Mouse (Mus musculus) myocyte (in vitro differentiated cells): ENCODE measurements around the gene Psmb3. TPM values are rescaled to one million over a fixed set of nuclear protein-coding genes. Genes with fewer than 3 reads are reported as not detected.
A peak's percentile ranks its signal among the peaks of the same experiment; 100 is the strongest.

Experiments used
- H3K27me3 ChIP-seq: one replicate; pipeline ENCODE4 v1.6.1; 2011; ENCODE audit not compliant: control insufficient read depth, insufficient read depth, insufficient read length
- H3K36me3 ChIP-seq: one replicate; pipeline ENCODE4 v1.6.1; 2011; ENCODE audit not compliant: control insufficient read depth, insufficient read depth
- H3K4me2 ChIP-seq: one replicate; pipeline ENCODE4 v1.6.1; 2011; ENCODE audit warnings: low read depth, control low read depth
- H3K4me3 ChIP-seq: one replicate; pipeline ENCODE4 v1.5.1; 2011; ENCODE audit warnings: mild to moderate bottlenecking, control low read depth, moderate library complexity
- H3K79me2 ChIP-seq: one replicate; pipeline ENCODE4 v1.6.1; 2011; ENCODE audit not compliant: control insufficient read depth, insufficient read depth
- H3ac ChIP-seq: one replicate; pipeline ENCODE4 v1.6.1; 2011; ENCODE audit not compliant: control insufficient read depth, insufficient read length
- CEBPB ChIP-seq: IDR thresholded peaks from 2 replicates; pipeline ENCODE4 v1.6.1; 2011; ENCODE audit warnings: mild to moderate bottlenecking, moderate library complexity; ENCODE audit not compliant: poor library complexity, insufficient read depth, severe bottlenecking
- E2F4 ChIP-seq: IDR thresholded peaks from one replicate; pipeline ENCODE4 v1.6.1; 2011; ENCODE audit warnings: mild to moderate bottlenecking, control low read depth, moderate library complexity; ENCODE audit not compliant: insufficient read depth
- MAX ChIP-seq: IDR thresholded peaks from one replicate; pipeline ENCODE4 v1.6.1; 2011; ENCODE audit warnings: low read depth, mild to moderate bottlenecking, control low read depth
- MYOD1 ChIP-seq, 3 experiments: IDR thresholded peaks; one replicate each; pipeline ENCODE4 v1.6.1; 2011; ENCODE audit warnings: control low read depth in 2 of 3, low read depth in 2 of 3, mild to moderate bottlenecking in 2 of 3, moderate library complexity in 1 of 3; ENCODE audit not compliant: insufficient read length in 2 of 3, control insufficient read depth in 1 of 3
- MYOG ChIP-seq, 3 experiments: IDR thresholded peaks; one replicate each; pipeline ENCODE4 v1.6.1; 2011; ENCODE audit warnings: control low read depth in 2 of 3, low read depth in 2 of 3, mild to moderate bottlenecking in 2 of 3; ENCODE audit not compliant: insufficient read length in 2 of 3, control insufficient read depth in 1 of 3, insufficient read depth in 1 of 3
- POLR2A ChIP-seq: IDR thresholded peaks from one replicate; pipeline ENCODE4 v1.6.1; 2011; ENCODE audit warnings: low read depth, mild to moderate bottlenecking, control low read depth, moderate library complexity; ENCODE audit not compliant: insufficient read length
- POLR2AphosphoS2 ChIP-seq: IDR thresholded peaks from one replicate; pipeline ENCODE4 v1.6.1; 2011; ENCODE audit warnings: low read depth, control low read depth; ENCODE audit not compliant: insufficient read length
- REST ChIP-seq: IDR thresholded peaks from one replicate; pipeline ENCODE4 v1.6.1; 2011; ENCODE audit warnings: mild to moderate bottlenecking, control low read depth, moderate library complexity; ENCODE audit not compliant: insufficient read depth, insufficient read length
- SRF ChIP-seq: IDR thresholded peaks from one replicate; pipeline ENCODE4 v1.6.1; 2011; ENCODE audit warnings: low read depth; ENCODE audit not compliant: control insufficient read depth, insufficient read length
- TCF12 ChIP-seq: IDR thresholded peaks from one replicate; pipeline ENCODE4 v1.6.1; 2011; ENCODE audit warnings: mild to moderate bottlenecking, control low read depth; ENCODE audit not compliant: poor library complexity, insufficient read depth, severe bottlenecking
- TCF3 ChIP-seq: IDR thresholded peaks from one replicate; pipeline ENCODE4 v1.6.1; 2011; ENCODE audit warnings: low read depth, control low read depth; ENCODE audit not compliant: insufficient read length
- USF1 ChIP-seq: IDR thresholded peaks from one replicate; pipeline ENCODE4 v1.6.1; 2011; ENCODE audit warnings: low read depth, mild to moderate bottlenecking, control low read depth, moderate library complexity
- polyA plus RNA-seq: library from polyadenylated mRNA; unstranded; fragments of >200 nt; fragmentation: generic; extraction: Trizol; gene quantifications from one replicate; pipeline ENCODE4 v1.2.1, GENCODE M21; 2012; ENCODE audit warnings: missing spikeins

Gene Psmb3
- polyA plus RNA-seq, 1 experiment = 694 TPM

- no peak overlapping the region for H3K4me3 ChIP-seq
- peaks cover 79% of the 10 kb centered on the region for H3K79me2 ChIP-seq
- no peak for TF ChIP-seq USF1
- no peak for TF ChIP-seq REST
- no peak for TF ChIP-seq POLR2AphosphoS2
- TF ChIP-seq MYOD1 (IDR thresholded peaks at IDR 0.05; ENCODE audit: control insufficient read depth in 1 of 3, insufficient read length in 2 of 3, low read depth in 2 of 3) = no peak
- TF ChIP-seq POLR2A = no peak
- TF ChIP-seq SRF = no peak
- no peak for TF ChIP-seq MYOG (IDR thresholded peaks at IDR 0.05; ENCODE audit: control insufficient read depth in 1 of 3, insufficient read depth in 1 of 3, insufficient read length in 2 of 3, low read depth in 2 of 3)
- TF ChIP-seq E2F4 = no peak
- TF ChIP-seq TCF3 = no peak
- no peak for TF ChIP-seq CEBPB
- TF ChIP-seq MAX = no peak
- no peak for TF ChIP-seq TCF12
- H3K27me3 ChIP-seq = no peaks in the 10 kb centered on the region
- no peaks in the 10 kb centered on the region for H3K36me3 ChIP-seq
- H3K4me2 ChIP-seq = peak overlapping the region; percentile 50
- H3ac ChIP-seq = no peak overlapping the region
Observed at GRCm38 (mm10) chr11:97737600-97737999, 34.4 kb downstream of the Psmb3 start.

- TF ChIP-seq TCF12 = no peak
- no peak for TF ChIP-seq REST
- TF ChIP-seq MAX = no peak
- TF ChIP-seq CEBPB = no peak
- no peak for TF ChIP-seq TCF3
- TF ChIP-seq POLR2AphosphoS2 = no peak
- no peak for TF ChIP-seq MYOD1 (IDR thresholded peaks at IDR 0.05; ENCODE audit: control insufficient read depth in 1 of 3, insufficient read length in 2 of 3, low read depth in 2 of 3)
- TF ChIP-seq SRF = no peak
- TF ChIP-seq MYOG (IDR thresholded peaks at IDR 0.05; ENCODE audit: control insufficient read depth in 1 of 3, insufficient read depth in 1 of 3, insufficient read length in 2 of 3, low read depth in 2 of 3) = no peak
- TF ChIP-seq E2F4 = no peak
- no peak for TF ChIP-seq POLR2A
- TF ChIP-seq USF1 = no peak
- no peaks in the 10 kb centered on the region for H3K36me3 ChIP-seq
- no peak overlapping the region for H3K4me3 ChIP-seq
- H3ac ChIP-seq = no peak overlapping the region
- H3K4me2 ChIP-seq = no peak overlapping the region
- peaks cover 84% of the 10 kb centered on the region for H3K79me2 ChIP-seq
- H3K27me3 ChIP-seq = no peaks in the 10 kb centered on the region
Observed at GRCm38 (mm10) chr11:97738703-97739102, 35.5 kb downstream of the Psmb3 start.

DNA sequence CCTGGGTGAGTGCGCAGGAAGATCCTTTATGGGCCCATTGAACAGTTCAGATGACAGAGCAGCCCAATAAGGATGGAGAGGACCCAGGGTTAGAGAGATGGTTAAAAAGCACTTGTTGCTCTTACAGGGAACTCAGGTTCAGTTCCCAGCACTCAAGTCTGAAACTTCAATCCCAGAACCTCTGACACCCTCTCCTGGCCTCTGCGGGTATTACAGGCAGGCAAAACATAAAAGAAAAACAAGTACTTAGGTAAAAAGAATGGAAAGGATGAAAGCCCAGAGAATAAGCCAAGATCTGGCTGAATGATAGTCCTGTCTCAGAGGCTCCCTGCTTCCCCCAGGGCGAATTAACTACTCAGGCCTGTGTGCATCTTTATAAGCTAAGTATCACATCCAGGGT, 36.0 kb downstream of the Psmb3 start:
- peaks cover 84% of the 10 kb centered on the region for H3K79me2 ChIP-seq
- H3ac ChIP-seq = no peak overlapping the region
- no peaks in the 10 kb centered on the region for H3K36me3 ChIP-seq
- no peak overlapping the region for H3K4me2 ChIP-seq
- no peak overlapping the region for H3K4me3 ChIP-seq
- H3K27me3 ChIP-seq = no peaks in the 10 kb centered on the region
- TF ChIP-seq POLR2A (no peak), TCF3 (no peak), TCF12 (no peak), CEBPB (no peak), MYOD1 (IDR thresholded peaks at IDR 0.05; ENCODE audit: control insufficient read depth in 1 of 3, insufficient read length in 2 of 3, low read depth in 2 of 3) (no peak), REST (no peak), MYOG (IDR thresholded peaks at IDR 0.05; ENCODE audit: control insufficient read depth in 1 of 3, insufficient read depth in 1 of 3, insufficient read length in 2 of 3, low read depth in 2 of 3) (no peak), SRF (no peak), MAX (no peak), USF1 (no peak), POLR2AphosphoS2 (no peak), E2F4 (no peak)

- TF ChIP-seq TCF12 = no peak
- no peak for TF ChIP-seq CEBPB
- TF ChIP-seq E2F4 = no peak
- TF ChIP-seq MYOD1 (IDR thresholded peaks at IDR 0.05; ENCODE audit: control insufficient read depth in 1 of 3, insufficient read length in 2 of 3, low read depth in 2 of 3) = no peak
- TF ChIP-seq TCF3 = no peak
- TF ChIP-seq USF1 = no peak
- TF ChIP-seq REST = no peak
- no peak for TF ChIP-seq POLR2A
- TF ChIP-seq MYOG (IDR thresholded peaks at IDR 0.05; ENCODE audit: control insufficient read depth in 1 of 3, insufficient read depth in 1 of 3, insufficient read length in 2 of 3, low read depth in 2 of 3) = no peak
- TF ChIP-seq MAX = no peak
- no peak for TF ChIP-seq POLR2AphosphoS2
- TF ChIP-seq SRF = no peak
- Histone ChIP-seq H3ac (no peak overlapping the region), H3K27me3 (no peaks in the 10 kb centered on the region), H3K4me3 (no peak overlapping the region), H3K79me2 (peaks cover 82% of the 10 kb centered on the region), H3K4me2 (no peak overlapping the region), H3K36me3 (no peaks in the 10 kb centered on the region)
Observed at GRCm38 (mm10) chr11:97740190-97740589, 37.0 kb downstream of the Psmb3 start.

- H3K4me3 ChIP-seq = peak overlapping the region; percentile 44
- H3K79me2 ChIP-seq = peaks cover 64% of the 10 kb centered on the region
- H3K27me3 ChIP-seq = no peaks in the 10 kb centered on the region
- no peak for TF ChIP-seq MYOD1 (IDR thresholded peaks at IDR 0.05; ENCODE audit: control insufficient read depth in 1 of 3, insufficient read length in 2 of 3, low read depth in 2 of 3)
- no peak for TF ChIP-seq USF1
- no peak for TF ChIP-seq POLR2AphosphoS2
- TF ChIP-seq MYOG (IDR thresholded peaks at IDR 0.05; ENCODE audit: control insufficient read depth in 1 of 3, insufficient read depth in 1 of 3, insufficient read length in 2 of 3, low read depth in 2 of 3) = no peak
- no peak for TF ChIP-seq CEBPB
- no peak for TF ChIP-seq MAX
- TF ChIP-seq SRF = no peak
- TF ChIP-seq E2F4 = no peak
- TF ChIP-seq TCF3 = no peak
- no peak for TF ChIP-seq REST
- TF ChIP-seq POLR2A = no peak
- TF ChIP-seq TCF12 = no peak
- H3ac ChIP-seq = no peak overlapping the region
- H3K4me2 ChIP-seq = peak overlapping the region; percentile 95
- H3K36me3 ChIP-seq = no peaks in the 10 kb centered on the region
Observed at GRCm38 (mm10) chr11:97742157-97742556, 39.0 kb downstream of the Psmb3 start.
